Mouse (Mus musculus): ENCODE measurements around the gene Nudt19. TPM values are rescaled to one million over a fixed set of nuclear protein-coding genes. Genes with fewer than 3 reads are reported as not detected.

The Nudt19 gene
- polyA plus RNA-seq, 1 experiment from 2014 or later, result 35.2 TPM

Other genes starting within 250 kb of the Nudt19 start
- gene Gpatch1, start 237.9 kb downstream of the Nudt19 start, polyA plus RNA-seq (2014; fragmentation: Nextera tagmentation; extraction: Ambion mirVana), result 17.5 and 20.5 TPM in 2 replicates
- 1.8 and 1.9 TPM in 2 replicates for gene Rhpn2, start 222.1 kb downstream of the Nudt19 start, polyA plus RNA-seq (2014; fragmentation: Nextera tagmentation; extraction: Ambion mirVana)
- gene Faap24, start 159.5 kb downstream of the Nudt19 start, polyA plus RNA-seq (2014; fragmentation: Nextera tagmentation; extraction: Ambion mirVana), result 19.5 and 19.6 TPM in 2 replicates
- gene Cep89, start 159.3 kb downstream of the Nudt19 start, polyA plus RNA-seq (2014; fragmentation: Nextera tagmentation; extraction: Ambion mirVana), result 43.8 and 54.3 TPM in 2 replicates
- gene Slc7a9, start 107.5 kb downstream of the Nudt19 start, polyA plus RNA-seq (2014; fragmentation: Nextera tagmentation; extraction: Ambion mirVana), result 0.08 TPM in 1 of 2 replicates, not detected in the other
- 0.41 TPM in 1 of 2 replicates, not detected in the other for gene Tdrd12, start 18.6 kb downstream of the Nudt19 start, polyA plus RNA-seq (2014; fragmentation: Nextera tagmentation; extraction: Ambion mirVana)
- 0.20 and 0.40 TPM in 2 replicates for gene Rgs9bp, start 29.3 kb upstream of the Nudt19 start, polyA plus RNA-seq (2014; fragmentation: Nextera tagmentation; extraction: Ambion mirVana)
- 35.6 and 35.9 TPM in 2 replicates for gene Ankrd27, start 29.9 kb upstream of the Nudt19 start, polyA plus RNA-seq (2014; fragmentation: Nextera tagmentation; extraction: Ambion mirVana)
- gene Pdcd5, start 91.2 kb upstream of the Nudt19 start, polyA plus RNA-seq (2014; fragmentation: Nextera tagmentation; extraction: Ambion mirVana), result 306 and 319 TPM in 2 replicates
- gene Dpy19l3, start 198.2 kb upstream of the Nudt19 start, polyA plus RNA-seq (2014; fragmentation: Nextera tagmentation; extraction: Ambion mirVana), result 34.3 and 43.7 TPM in 2 replicates
- gene Zfp507, start 246.7 kb upstream of the Nudt19 start, polyA plus RNA-seq (2014; fragmentation: Nextera tagmentation; extraction: Ambion mirVana), result 20.8 and 24.6 TPM in 2 replicates

All from limb, embryonic 11.5 days (tissue).